Mouse (Mus musculus): ENCODE measurements around the gene Rhobtb3. TPM values are rescaled to one million over a fixed set of nuclear protein-coding genes. Genes with fewer than 3 reads are reported as not detected.
"Not testable (repeated sequence)": the region's sequence is repeated elsewhere in the genome, so short reads cannot be mapped to it uniquely, and the experiment has no call there.

The Rhobtb3 gene
- polyA plus RNA-seq, 1 experiment from 2014 or later: 12.3 TPM

DNA sequence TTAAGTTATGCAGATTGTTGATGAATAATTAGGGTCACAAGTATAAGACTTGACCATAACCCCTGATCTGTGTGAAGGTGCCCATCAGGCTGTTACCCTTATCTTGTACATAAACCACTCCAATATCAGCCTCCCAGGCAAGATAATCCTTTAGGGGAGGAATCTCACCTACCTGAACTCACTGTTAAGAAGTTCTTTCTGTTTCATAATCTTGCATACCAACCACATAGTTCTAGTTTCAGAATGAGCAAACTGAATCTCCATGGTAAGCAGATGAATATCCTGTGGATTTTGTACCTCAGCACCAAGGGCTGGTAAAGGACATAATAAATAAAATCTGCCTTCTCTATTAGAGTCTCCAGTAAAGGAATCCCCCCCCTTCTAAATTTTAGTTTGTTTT is 111.0 kb downstream of the Rhobtb3 start:
- H3K36me3 ChIP-seq (ENCODE audit: control insufficient read depth, insufficient read depth, low read length): no peaks in the 10 kb centered on the region
- H3K27me3 ChIP-seq (replicated peaks; ENCODE audit: control insufficient read depth, insufficient read depth, low read length): no peaks in the 10 kb centered on the region
- no peaks in the 10 kb centered on the region for H3K9me3 ChIP-seq (ENCODE audit: control insufficient read depth, low read length)
- no peak overlapping the region for H3K27ac ChIP-seq (ENCODE audit: low read length)
- peaks cover 12% of the 10 kb centered on the region; the same call in 1 of the 2 replicates for H3K4me1 ChIP-seq (ENCODE audit: control insufficient read depth, insufficient read depth, low read length)
- no peak for ATAC-seq
- no peak overlapping the region for H3K4me3 ChIP-seq (ENCODE audit: low read length)
- no peak overlapping the region for H3K9ac ChIP-seq (ENCODE audit: low read depth, low read length)
- H3K4me2 ChIP-seq (ENCODE audit: low read depth, low read length): no peak overlapping the region

DNA sequence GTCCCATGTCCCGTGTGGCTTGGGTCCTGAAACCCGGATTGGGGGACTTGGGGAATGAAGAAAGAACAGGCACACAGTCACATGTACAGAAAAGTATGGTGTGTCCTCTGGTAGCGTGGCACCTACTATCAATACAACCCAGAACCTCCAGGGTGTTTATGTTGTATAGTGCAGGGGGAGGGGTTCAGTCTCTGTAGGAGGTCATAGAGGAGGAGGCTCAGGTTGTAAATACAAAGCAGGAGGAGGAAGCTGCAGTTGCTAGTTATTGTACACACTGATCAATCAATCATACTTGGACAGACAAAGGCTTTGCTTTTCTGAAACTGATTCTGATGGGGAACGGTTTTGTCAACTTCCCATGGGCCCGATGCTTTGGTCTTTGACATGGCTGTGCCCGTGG is 112.0 kb downstream of the Rhobtb3 start:
- no peak for ATAC-seq
- 69% methylated on average over 6 of the region's 6 CpGs for WGBS
- Histone ChIP-seq H3K4me1 (ENCODE audit: control insufficient read depth, insufficient read depth, low read length) (peaks cover 12% of the 10 kb centered on the region; the same call in 1 of the 2 replicates), H3K9ac (ENCODE audit: low read depth, low read length) (no peak overlapping the region), H3K9me3 (ENCODE audit: control insufficient read depth, low read length) (no peaks in the 10 kb centered on the region), H3K27ac (ENCODE audit: low read length) (no peak overlapping the region), H3K4me2 (ENCODE audit: low read depth, low read length) (no peak overlapping the region), H3K36me3 (ENCODE audit: control insufficient read depth, insufficient read depth, low read length) (no peaks in the 10 kb centered on the region), H3K27me3 (replicated peaks; ENCODE audit: control insufficient read depth, insufficient read depth, low read length) (no peaks in the 10 kb centered on the region), H3K4me3 (ENCODE audit: low read length) (no peak overlapping the region)

GRCm38 (mm10) chr13:75830708-75831107 is 113.0 kb downstream of the Rhobtb3 start:
- H3K4me1 ChIP-seq (ENCODE audit: control insufficient read depth, insufficient read depth, low read length): peaks cover 7% of the 10 kb centered on the region; the same call in 1 of the 2 replicates
- 98% methylated on average over 1 of the region's 1 CpGs for WGBS
- H3K9ac ChIP-seq (ENCODE audit: low read depth, low read length): no peak overlapping the region
- no peaks in the 10 kb centered on the region for H3K9me3 ChIP-seq (ENCODE audit: control insufficient read depth, low read length)
- no peaks in the 10 kb centered on the region for H3K36me3 ChIP-seq (ENCODE audit: control insufficient read depth, insufficient read depth, low read length)
- ATAC-seq: no peak
- H3K4me2 ChIP-seq (ENCODE audit: low read depth, low read length): no peak overlapping the region
- H3K27ac ChIP-seq (ENCODE audit: low read length): no peak overlapping the region
- no peaks in the 10 kb centered on the region for H3K27me3 ChIP-seq (replicated peaks; ENCODE audit: control insufficient read depth, insufficient read depth, low read length)
- no peak overlapping the region for H3K4me3 ChIP-seq (ENCODE audit: low read length)

GRCm38 (mm10) chr13:75825388-75825787 is 118.3 kb downstream of the Rhobtb3 start:
- no peaks in the 10 kb centered on the region for H3K4me1 ChIP-seq (ENCODE audit: control insufficient read depth, insufficient read depth, low read length)
- no peak overlapping the region for H3K9ac ChIP-seq (ENCODE audit: low read depth, low read length)
- H3K27me3 ChIP-seq (replicated peaks; ENCODE audit: control insufficient read depth, insufficient read depth, low read length): no peaks in the 10 kb centered on the region
- no peaks in the 10 kb centered on the region for H3K9me3 ChIP-seq (ENCODE audit: control insufficient read depth, low read length)
- H3K27ac ChIP-seq (ENCODE audit: low read length): no peak overlapping the region
- H3K4me2 ChIP-seq (ENCODE audit: low read depth, low read length): no peak overlapping the region
- ATAC-seq: no peak
- WGBS: 86% methylated on average over 1 of the region's 1 CpGs
- H3K4me3 ChIP-seq (ENCODE audit: low read length): no peak overlapping the region
- H3K36me3 ChIP-seq (ENCODE audit: control insufficient read depth, insufficient read depth, low read length): no peaks in the 10 kb centered on the region

DNA sequence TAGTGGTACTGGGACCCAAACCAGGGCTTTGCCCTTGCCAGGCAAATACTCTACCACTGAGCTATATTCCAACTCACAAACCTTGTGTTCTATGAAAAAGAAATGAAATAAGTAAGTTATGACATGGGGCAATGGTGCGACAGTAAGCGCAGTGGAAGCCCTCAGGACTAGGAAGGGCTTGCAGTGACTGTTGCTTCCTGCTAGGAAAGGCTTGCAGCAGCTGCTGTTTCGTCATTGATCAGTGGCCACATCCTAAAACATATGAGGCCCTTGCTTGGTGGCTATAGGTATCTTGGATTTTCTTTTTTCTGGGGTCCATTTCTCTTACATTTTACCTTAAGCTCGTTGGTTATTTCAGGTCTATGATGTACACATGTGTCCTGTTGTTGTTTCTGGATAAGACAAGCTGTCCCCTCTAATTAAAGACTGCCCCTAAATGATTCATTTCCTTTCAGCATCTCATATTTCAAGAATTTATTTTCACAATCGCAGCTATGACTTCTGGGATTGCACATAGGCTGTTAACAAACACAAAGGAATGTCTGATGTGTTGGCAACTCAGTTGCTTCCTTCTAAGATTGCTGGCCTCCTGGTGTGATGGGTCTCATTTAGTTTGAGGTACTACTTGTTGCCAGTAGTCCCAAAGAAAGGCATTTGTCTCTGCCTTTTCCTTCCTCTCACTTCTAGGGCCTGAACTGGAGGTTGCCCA is 119.0 kb downstream of the Rhobtb3 start:
- WGBS: 82% methylated on average over 5 of the region's 5 CpGs
- Histone ChIP-seq H3K9me3 (ENCODE audit: control insufficient read depth, low read length) (no peaks in the 10 kb centered on the region), H3K36me3 (ENCODE audit: control insufficient read depth, insufficient read depth, low read length) (no peaks in the 10 kb centered on the region), H3K4me2 (ENCODE audit: low read depth, low read length) (no peak overlapping the region), H3K27ac (ENCODE audit: low read length) (no peak overlapping the region), H3K9ac (ENCODE audit: low read depth, low read length) (no peak overlapping the region), H3K4me3 (ENCODE audit: low read length) (no peak overlapping the region), H3K27me3 (replicated peaks; ENCODE audit: control insufficient read depth, insufficient read depth, low read length) (no peaks in the 10 kb centered on the region), H3K4me1 (ENCODE audit: control insufficient read depth, insufficient read depth, low read length) (no peaks in the 10 kb centered on the region)
- ATAC-seq: no peak

DNA sequence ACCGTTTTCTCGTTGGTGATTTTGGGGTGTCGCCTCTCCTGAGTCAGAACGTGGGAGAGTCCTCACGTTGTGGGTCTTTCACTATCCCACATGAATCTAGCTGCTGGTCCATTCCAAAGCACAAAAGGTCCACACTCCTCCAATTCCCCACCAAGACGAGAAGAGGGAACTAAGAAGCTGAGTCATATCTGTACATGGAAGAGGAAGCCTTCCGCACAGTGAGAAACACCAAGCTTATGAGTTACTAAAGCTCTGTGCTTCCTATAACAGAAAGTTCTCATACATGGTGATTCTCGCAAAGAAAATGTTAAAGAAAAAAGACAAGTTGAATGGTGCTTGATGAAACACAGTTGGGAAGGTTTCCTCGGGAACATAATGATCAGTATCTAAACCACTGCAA is 120.5 kb downstream of the Rhobtb3 start:
- no peaks in the 10 kb centered on the region for H3K27me3 ChIP-seq (replicated peaks; ENCODE audit: control insufficient read depth, insufficient read depth, low read length)
- H3K9ac ChIP-seq (ENCODE audit: low read depth, low read length): no peak overlapping the region
- no peak overlapping the region for H3K4me2 ChIP-seq (ENCODE audit: low read depth, low read length)
- no peak for ATAC-seq
- WGBS: 92% methylated on average over 9 of the region's 9 CpGs
- no peak overlapping the region for H3K4me3 ChIP-seq (ENCODE audit: low read length)
- no peaks in the 10 kb centered on the region for H3K36me3 ChIP-seq (ENCODE audit: control insufficient read depth, insufficient read depth, low read length)
- no peaks in the 10 kb centered on the region for H3K9me3 ChIP-seq (ENCODE audit: control insufficient read depth, low read length)
- H3K4me1 ChIP-seq (ENCODE audit: control insufficient read depth, insufficient read depth, low read length): no peaks in the 10 kb centered on the region
- no peak overlapping the region for H3K27ac ChIP-seq (ENCODE audit: low read length)

- 97% methylated on average over 4 of the region's 4 CpGs for WGBS
- not testable (repeated sequence) for H3K4me3 ChIP-seq (ENCODE audit: low read length); ATAC-seq; H3K27ac ChIP-seq (ENCODE audit: low read length); H3K27me3 ChIP-seq (replicated peaks; ENCODE audit: control insufficient read depth, insufficient read depth, low read length); H3K9ac ChIP-seq (ENCODE audit: low read depth, low read length); H3K4me2 ChIP-seq (ENCODE audit: low read depth, low read length); H3K36me3 ChIP-seq (ENCODE audit: control insufficient read depth, insufficient read depth, low read length); H3K4me1 ChIP-seq (ENCODE audit: control insufficient read depth, insufficient read depth, low read length); H3K9me3 ChIP-seq (ENCODE audit: control insufficient read depth, low read length)
Observed at GRCm38 (mm10) chr13:75822366-75822765, 121.4 kb downstream of the Rhobtb3 start.

DNA sequence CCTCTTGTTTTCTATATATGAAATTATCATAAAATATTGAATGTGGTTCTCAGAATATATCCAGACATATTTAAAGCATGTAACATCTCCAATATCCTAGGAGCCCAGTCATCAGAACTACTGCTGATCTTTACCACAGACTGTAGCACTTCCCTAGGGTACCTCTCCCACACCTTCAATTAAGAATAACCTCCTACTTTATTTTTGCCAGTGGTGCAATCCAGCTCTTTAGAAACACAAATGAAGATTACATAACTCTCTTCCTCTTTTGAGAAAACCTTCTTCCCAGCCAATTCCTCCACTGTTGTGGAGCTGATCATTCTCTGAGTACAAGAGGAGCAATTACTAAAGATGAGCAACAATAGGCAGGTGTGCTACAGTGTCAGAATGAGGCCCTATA is 123.8 kb downstream of the Rhobtb3 start:
- no peak overlapping the region for H3K27ac ChIP-seq (ENCODE audit: low read length)
- H3K36me3 ChIP-seq (ENCODE audit: control insufficient read depth, insufficient read depth, low read length): no peaks in the 10 kb centered on the region
- no peaks in the 10 kb centered on the region for H3K9me3 ChIP-seq (ENCODE audit: control insufficient read depth, low read length)
- no peak overlapping the region for H3K4me3 ChIP-seq (ENCODE audit: low read length)
- no peaks in the 10 kb centered on the region for H3K27me3 ChIP-seq (replicated peaks; ENCODE audit: control insufficient read depth, insufficient read depth, low read length)
- no peak overlapping the region for H3K4me2 ChIP-seq (ENCODE audit: low read depth, low read length)
- H3K4me1 ChIP-seq (ENCODE audit: control insufficient read depth, insufficient read depth, low read length): no peaks in the 10 kb centered on the region
- no peak for ATAC-seq
- no peak overlapping the region for H3K9ac ChIP-seq (ENCODE audit: low read depth, low read length)
